Mouse (Mus musculus): ENCODE data around the gene Gm49321.
A peak's percentile ranks its signal among the peaks of the same experiment; 100 is the strongest.

Gm49321 gene

GRCm38 (mm10) chr12:73937353-73937752 is at the start of gene Gm49321:
Gene Gm49321 (plus strand): TSS chr12:73937653.
- no peak for DNase-seq (ENCODE audit: low spot score)

GRCm38 (mm10) chr12:73888003-73888783 is 49.3 kb upstream of the Gm49321 start:
- DNase-seq (ENCODE audit: low spot score) = no peak

- no peak for DNase-seq (ENCODE audit: low spot score)
Observed at GRCm38 (mm10) chr12:73889571-73889970, 47.9 kb upstream of the Gm49321 start.

- no peak for DNase-seq (ENCODE audit: low spot score)
Observed at GRCm38 (mm10) chr12:73890086-73890485, 47.4 kb upstream of the Gm49321 start.

- DNase-seq (ENCODE audit: low spot score) = no peak
Observed at GRCm38 (mm10) chr12:73892616-73893015, 44.8 kb upstream of the Gm49321 start.

- peak; percentile 35 for DNase-seq (ENCODE audit: low spot score)
Observed at GRCm38 (mm10) chr12:73894838-73895237, 42.6 kb upstream of the Gm49321 start.

- DNase-seq (ENCODE audit: low spot score) = no peak
Observed at GRCm38 (mm10) chr12:73895674-73896073, 41.8 kb upstream of the Gm49321 start.

- DNase-seq (ENCODE audit: low spot score) = no peak
Observed at GRCm38 (mm10) chr12:73896471-73896870, 41.0 kb upstream of the Gm49321 start.

GRCm38 (mm10) chr12:73898281-73898680 is 39.2 kb upstream of the Gm49321 start:
- DNase-seq (ENCODE audit: low spot score) = no peak

- DNase-seq (ENCODE audit: low spot score) = no peak
Observed at GRCm38 (mm10) chr12:73904133-73904934, 33.1 kb upstream of the Gm49321 start.

GRCm38 (mm10) chr12:73905041-73905440 is 32.4 kb upstream of the Gm49321 start:
- DNase-seq (ENCODE audit: low spot score) = no peak

- DNase-seq (ENCODE audit: low spot score) = no peak
Observed at GRCm38 (mm10) chr12:73905555-73905954, 31.9 kb upstream of the Gm49321 start.

- DNase-seq (ENCODE audit: low spot score) = no peak
Observed at GRCm38 (mm10) chr12:73907079-73907672, 30.3 kb upstream of the Gm49321 start.

- peak; percentile 97 for DNase-seq (ENCODE audit: low spot score)
Observed at GRCm38 (mm10) chr12:73907673-73908150, 29.7 kb upstream of the Gm49321 start.

GRCm38 (mm10) chr12:73908274-73909012 is 29.0 kb upstream of the Gm49321 start:
- DNase-seq (ENCODE audit: low spot score) = peak; percentile 65

- DNase-seq (ENCODE audit: low spot score) = peak; percentile 26
Observed at GRCm38 (mm10) chr12:73909013-73909575, 28.4 kb upstream of the Gm49321 start.

GRCm38 (mm10) chr12:73918479-73918878 is 19.0 kb upstream of the Gm49321 start:
- DNase-seq (ENCODE audit: low spot score) = no peak

- no peak for DNase-seq (ENCODE audit: low spot score)
Observed at GRCm38 (mm10) chr12:73930266-73930665, 7.2 kb upstream of the Gm49321 start.

- peak; percentile 47 for DNase-seq (ENCODE audit: low spot score)
Observed at GRCm38 (mm10) chr12:73931274-73931673, 6.2 kb upstream of the Gm49321 start.

GRCm38 (mm10) chr12:73934528-73934927 is 2.9 kb upstream of the Gm49321 start:
- DNase-seq (ENCODE audit: low spot score) = no peak

GRCm38 (mm10) chr12:73939542-73939941 is 2.1 kb downstream of the Gm49321 start:
- no peak for DNase-seq (ENCODE audit: low spot score)

- no peak for DNase-seq (ENCODE audit: low spot score)
Observed at GRCm38 (mm10) chr12:73948415-73948814, 11.0 kb downstream of the Gm49321 start.
